Mouse (Mus musculus) activated CD4-positive, CD25-positive, alpha-beta regulatory T cell (primary cell): ENCODE measurements around the gene Olfr874. TPM values are rescaled to one million over a fixed set of nuclear protein-coding genes. Genes with fewer than 3 reads are reported as not detected.

ENCODE experiments used
- polyA plus RNA-seq, 2 experiments: library from polyadenylated mRNA; unstranded; fragments of 100-300 nt; shearing (Covaris generic); gene quantifications; one replicate each; pipeline ENCODE4 v1.2.1; 2017

Olfr874 gene
- under 1 TPM in 1 of 2 experiments, not detected in 1; 0.18 TPM for polyA plus RNA-seq

GRCm38 (mm10) chr9:37744806-37745205 lies at the start of gene Olfr874:
TSS of gene Olfr874 (plus strand) at chr9:37745106.

GRCm38 (mm10) chr9:37716150-37716549 lies 28.8 kb upstream of the Olfr874 start, which contains the start of gene Olfr160:
TSS of gene Olfr160 (minus strand) at chr9:37716250.

GRCm38 (mm10) chr9:37771759-37772158 lies 26.9 kb downstream of the Olfr874 start, which contains the start of gene Olfr875:
TSS of gene Olfr875 (plus strand) at chr9:37771857.

Other genes starting within 250 kb of the Olfr874 start
- gene Esam, start 217.0 kb upstream of the Olfr874 start, polyA plus RNA-seq = under 1 TPM; 0.42 to 0.69 TPM
- not detected for gene Vsig2, start 205.9 kb upstream of the Olfr874 start, polyA plus RNA-seq
- 1 to 10 TPM; 1.5 to 3.2 TPM for gene Nrgn, start 192.2 kb upstream of the Olfr874 start, polyA plus RNA-seq
- 10 to 100 TPM in 1 of 2 experiments, 1 to 10 TPM in 1; 8.5 to 13.0 TPM for gene Siae, start 189.4 kb upstream of the Olfr874 start, polyA plus RNA-seq
- 1 to 10 TPM in 1 of 2 experiments, under 1 TPM in 1; 0.55 to 1.2 TPM for gene Spa17, start 131.4 kb upstream of the Olfr874 start, polyA plus RNA-seq
- gene Tbrg1, start 87.8 kb upstream of the Olfr874 start, polyA plus RNA-seq = 100 to 1,000 TPM; 145 to 146 TPM
- not detected for gene Panx3, start 75.9 kb upstream of the Olfr874 start, polyA plus RNA-seq
- gene Olfr160, start 28.9 kb upstream of the Olfr874 start, polyA plus RNA-seq = under 1 TPM; 0.23 to 0.60 TPM
- gene Olfr875, start 26.8 kb downstream of the Olfr874 start, polyA plus RNA-seq = under 1 TPM in 1 of 2 experiments, not detected in 1; 0.10 TPM
- under 1 TPM; 0.07 to 0.32 TPM for gene Olfr876, start 57.9 kb downstream of the Olfr874 start, polyA plus RNA-seq
- gene Olfr877, start 109.2 kb downstream of the Olfr874 start, polyA plus RNA-seq = under 1 TPM in 1 of 2 experiments, not detected in 1; 0.16 TPM
- gene Olfr145, start 151.6 kb downstream of the Olfr874 start, polyA plus RNA-seq = not detected
- gene Olfr878, start 172.7 kb downstream of the Olfr874 start, polyA plus RNA-seq = under 1 TPM in 1 of 2 experiments, not detected in 1; 0.12 TPM
- under 1 TPM in 1 of 2 experiments, not detected in 1; 0.26 TPM for gene Olfr881, start 246.7 kb downstream of the Olfr874 start, polyA plus RNA-seq